Mouse (Mus musculus) hindbrain, embryonic 10.5 days (tissue): ENCODE data around the gene Clca1. TPM values are rescaled to one million over a fixed set of nuclear protein-coding genes. Genes with fewer than 3 reads are reported as not detected.
A peak's percentile ranks its signal among the peaks of the same experiment; 100 is the strongest.
"Not testable (repeated sequence)": the region's sequence is repeated elsewhere in the genome, so short reads cannot be mapped to it uniquely, and the experiment has no call there.

ENCODE experiments used
- DNase-seq: peaks from one replicate; pipeline ENCODE4 v3.0.0-alpha.2; 2017; ENCODE audit warnings: low spot score
- H3K27ac ChIP-seq: fragments of 300-500 bp; sonication (generic); 2 replicates; pipeline ENCODE4 v1.5.1; 2016; ENCODE audit warnings: mild to moderate bottlenecking, moderate library complexity
- H3K27me3 ChIP-seq: fragments of 300-500 bp; sonication (generic); 2 replicates; pipeline ENCODE4 v1.6.1; 2016; ENCODE audit warnings: mild to moderate bottlenecking; ENCODE audit not compliant: poor library complexity, insufficient read depth, severe bottlenecking
- H3K36me3 ChIP-seq: fragments of 300-500 bp; sonication (generic); 2 replicates; pipeline ENCODE4 v1.6.1; 2016; ENCODE audit warnings: mild to moderate bottlenecking, moderate library complexity
- H3K4me1 ChIP-seq: fragments of 300-500 bp; sonication (generic); replicated peaks from 2 replicates; pipeline ENCODE4 v1.6.1; 2016; ENCODE audit warnings: mild to moderate bottlenecking
- H3K4me3 ChIP-seq: fragments of 300-500 bp; sonication (generic); 2 replicates; pipeline ENCODE4 v1.5.1; 2016; ENCODE audit warnings: mild to moderate bottlenecking, moderate library complexity
- H3K9me3 ChIP-seq: fragments of 300-500 bp; sonication (generic); 2 replicates; pipeline ENCODE4 v1.6.1; 2016; ENCODE audit warnings: mild to moderate bottlenecking, moderate library complexity
- WGBS: fragments of 180-500 bp; shearing (Covaris S2); methylation state at CpG from one replicate; pipeline ENCODE4 v1.1.7; 2016; 5-methylcytosine and 5-hydroxymethylcytosine counted together
- polyA plus RNA-seq: library from polyadenylated mRNA; unstranded; fragments of >200 nt; fragmentation: Nextera tagmentation; extraction: Ambion mirVana; gene quantifications from 2 replicates; pipeline ENCODE4 v1.2.1, GENCODE M21; 2016

Clca1 gene
- polyA plus RNA-seq = not detected in 2 replicates

GRCm38 (mm10) chr3:145032676-145033075 lies at the start of gene Clca1:
TSS of gene Clca1 (minus strand) at chr3:145032776.
- H3K9me3 ChIP-seq = no peaks in the 10 kb centered on the region
- H3K27ac ChIP-seq = no peak within 1 kb of the TSS
- H3K4me1 ChIP-seq = no peaks in the 10 kb centered on the region
- H3K27me3 ChIP-seq = no peaks in the 10 kb centered on the region
- H3K4me3 ChIP-seq = no peak within 1 kb of the TSS
- no peaks in the 10 kb centered on the region for H3K36me3 ChIP-seq
- no peak for DNase-seq

- no peak overlapping the region for H3K4me3 ChIP-seq
- 0 out of 2 replicates have a peak, but pooled peaks cover 4% of the 10 kb centered on the region for H3K4me1 ChIP-seq
- DNase-seq = no peak
- H3K9me3 ChIP-seq = no peaks in the 10 kb centered on the region
- H3K36me3 ChIP-seq = no peaks in the 10 kb centered on the region
- H3K27ac ChIP-seq = no peak overlapping the region
- no peaks in the 10 kb centered on the region for H3K27me3 ChIP-seq
- 84% methylated on average over 8 of the region's 8 CpGs for WGBS
These were observed 48.3 kb upstream of the Clca1 start for GRCm38 (mm10) chr3:145080904-145081303.

GRCm38 (mm10) chr3:145078405-145078804 lies 45.8 kb upstream of the Clca1 start:
- Histone ChIP-seq H3K9me3 (no peaks in the 10 kb centered on the region), H3K4me3 (no peak overlapping the region), H3K27me3 (no peaks in the 10 kb centered on the region), H3K36me3 (no peaks in the 10 kb centered on the region), H3K4me1 (0 out of 2 replicates have a peak, but pooled peaks cover 4% of the 10 kb centered on the region), H3K27ac (no peak overlapping the region)
- WGBS = 87% methylated on average over 6 of the region's 6 CpGs
- DNase-seq = no peak

- no peak overlapping the region for H3K27ac ChIP-seq
- DNase-seq = no peak
- H3K9me3 ChIP-seq = no peaks in the 10 kb centered on the region
- no peaks in the 10 kb centered on the region for H3K36me3 ChIP-seq
- H3K27me3 ChIP-seq = no peaks in the 10 kb centered on the region
- 97% methylated on average over 3 of the region's 3 CpGs for WGBS
- H3K4me3 ChIP-seq = no peak overlapping the region
- no peaks in the 10 kb centered on the region for H3K4me1 ChIP-seq
These were observed 39.8 kb upstream of the Clca1 start for GRCm38 (mm10) chr3:145072339-145072738.

GRCm38 (mm10) chr3:145068964-145069363 lies 36.4 kb upstream of the Clca1 start:
- Histone ChIP-seq H3K27ac (no peak overlapping the region), H3K27me3 (no peaks in the 10 kb centered on the region), H3K4me3 (no peak overlapping the region), H3K9me3 (no peaks in the 10 kb centered on the region), H3K4me1 (no peaks in the 10 kb centered on the region), H3K36me3 (no peaks in the 10 kb centered on the region)
- 85% methylated on average over 4 of the region's 4 CpGs for WGBS
- DNase-seq = no peak

- not testable (repeated sequence) for DNase-seq, H3K4me3 ChIP-seq, H3K4me1 ChIP-seq, H3K36me3 ChIP-seq, H3K9me3 ChIP-seq, H3K27me3 ChIP-seq, H3K27ac ChIP-seq
- 92% methylated on average over 3 of the region's 3 CpGs for WGBS
These were observed 22.6 kb upstream of the Clca1 start for GRCm38 (mm10) chr3:145055138-145055537.

GRCm38 (mm10) chr3:145049820-145050219 lies 17.2 kb upstream of the Clca1 start:
- Histone ChIP-seq H3K27me3 (no peaks in the 10 kb centered on the region), H3K27ac (no peak overlapping the region), H3K9me3 (no peaks in the 10 kb centered on the region), H3K36me3 (no peaks in the 10 kb centered on the region), H3K4me1 (no peaks in the 10 kb centered on the region), H3K4me3 (no peak overlapping the region)
- no peak for DNase-seq
- 84% methylated on average over 3 of the region's 3 CpGs for WGBS

- H3K27me3 ChIP-seq = no peaks in the 10 kb centered on the region
- 79% methylated on average over 3 of the region's 3 CpGs for WGBS
- no peak for DNase-seq
- no peaks in the 10 kb centered on the region for H3K4me1 ChIP-seq
- no peak overlapping the region for H3K4me3 ChIP-seq
- H3K36me3 ChIP-seq = no peaks in the 10 kb centered on the region
- no peak overlapping the region for H3K27ac ChIP-seq
- no peaks in the 10 kb centered on the region for H3K9me3 ChIP-seq
These were observed 6.2 kb upstream of the Clca1 start for GRCm38 (mm10) chr3:145038813-145039212.

GRCm38 (mm10) chr3:145028036-145028435 lies 4.5 kb downstream of the Clca1 start:
- no peak overlapping the region for H3K27ac ChIP-seq
- 83% methylated on average over 3 of the region's 3 CpGs for WGBS

GRCm38 (mm10) chr3:145026750-145027149 lies 5.8 kb downstream of the Clca1 start:
- no peak overlapping the region for H3K4me3 ChIP-seq
- H3K27ac ChIP-seq = no peak overlapping the region
- no peaks in the 10 kb centered on the region for H3K27me3 ChIP-seq
- H3K36me3 ChIP-seq = no peaks in the 10 kb centered on the region
- no peaks in the 10 kb centered on the region for H3K9me3 ChIP-seq
- peak; percentile 35 for DNase-seq
- WGBS = 29% methylated on average over 3 of the region's 3 CpGs
- no peaks in the 10 kb centered on the region for H3K4me1 ChIP-seq

More at GRCm38 (mm10) chr3:145028036-145028435, 4.5 kb downstream of the Clca1 start:
- no peaks in the 10 kb centered on the region for H3K4me1 ChIP-seq
- no peaks in the 10 kb centered on the region for H3K36me3 ChIP-seq
- DNase-seq = no peak
- no peak overlapping the region for H3K4me3 ChIP-seq
- H3K27me3 ChIP-seq = no peaks in the 10 kb centered on the region
- no peaks in the 10 kb centered on the region for H3K9me3 ChIP-seq

GRCm38 (mm10) chr3:145017807-145018206 lies 14.8 kb downstream of the Clca1 start:
- Histone ChIP-seq H3K4me1 (no peaks in the 10 kb centered on the region), H3K27ac (no peak overlapping the region), H3K4me3 (no peak overlapping the region), H3K9me3 (no peaks in the 10 kb centered on the region), H3K36me3 (no peaks in the 10 kb centered on the region), H3K27me3 (no peaks in the 10 kb centered on the region)
- WGBS = 70% methylated on average over 3 of the region's 3 CpGs
- no peak for DNase-seq

- no peaks in the 10 kb centered on the region for H3K4me1 ChIP-seq
- WGBS = 36% methylated on average over 5 of the region's 5 CpGs
- no peak for DNase-seq
These were observed 28.2 kb downstream of the Clca1 start for GRCm38 (mm10) chr3:145004422-145004821.

GRCm38 (mm10) chr3:145000912-145001311 lies 31.7 kb downstream of the Clca1 start:
- DNase-seq = no peak
- 73% methylated on average over 1 of the region's 1 CpGs for WGBS
- Histone ChIP-seq H3K4me1 (no peaks in the 10 kb centered on the region), H3K36me3 (no peaks in the 10 kb centered on the region), H3K4me3 (no peak overlapping the region), H3K27me3 (no peaks in the 10 kb centered on the region), H3K9me3 (no peaks in the 10 kb centered on the region), H3K27ac (no peak overlapping the region)

More at GRCm38 (mm10) chr3:145004422-145004821, 28.2 kb downstream of the Clca1 start:
- Histone ChIP-seq H3K4me3 (no peak overlapping the region), H3K27me3 (no peaks in the 10 kb centered on the region), H3K36me3 (no peaks in the 10 kb centered on the region), H3K27ac (no peak overlapping the region), H3K9me3 (no peaks in the 10 kb centered on the region)

- no peaks in the 10 kb centered on the region for H3K36me3 ChIP-seq
- H3K9me3 ChIP-seq = no peaks in the 10 kb centered on the region
- no peak overlapping the region for H3K27ac ChIP-seq
- no peaks in the 10 kb centered on the region for H3K4me1 ChIP-seq
- H3K27me3 ChIP-seq = no peaks in the 10 kb centered on the region
- no peak overlapping the region for H3K4me3 ChIP-seq
- WGBS = 93% methylated on average over 5 of the region's 5 CpGs
- no peak for DNase-seq
These were observed 39.5 kb downstream of the Clca1 start for GRCm38 (mm10) chr3:144993055-144993454.
